In the genomic region with DNA sequence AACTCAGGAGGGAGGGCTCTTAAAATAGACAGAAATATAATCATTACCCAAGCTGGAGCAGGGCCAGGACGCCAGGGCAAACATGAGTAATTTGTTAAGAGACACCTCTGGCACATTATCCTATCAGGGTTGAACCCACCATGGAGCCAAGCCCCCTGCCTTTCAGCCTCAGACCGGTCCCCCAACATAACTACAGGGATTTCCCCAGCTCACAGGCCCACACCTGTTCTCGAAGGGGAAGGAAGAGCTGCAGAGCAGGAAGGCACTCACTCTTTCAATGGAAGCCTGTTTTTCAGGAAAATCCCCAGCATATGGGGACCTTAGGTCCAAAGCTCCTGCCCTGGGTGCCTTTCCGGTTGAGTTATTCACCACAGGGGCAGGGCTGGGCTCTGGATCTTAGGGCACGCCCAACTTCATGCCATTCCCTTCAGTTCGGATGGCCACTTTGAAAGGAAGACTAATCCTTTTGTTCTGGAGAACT, we compare ENCODE assay signal across 9 mouse cellular contexts. TPM values are rescaled to one million over a fixed set of nuclear protein-coding genes. Genes with fewer than 3 reads are reported as not detected.
A peak's percentile ranks its signal among the peaks of the same experiment; 100 is the strongest.
DNase-seq lines count a peak whose midpoint lies in the region; ATAC-seq lines count a peak whose summit lies in the region.
"Had no signal": no experiment of that assay in that cellular context is flagged by ENCODE, and none has a peak within 500 bp of the region (broad histone marks: within the 10 kb centered on the region; RNA-seq: fewer than 3 reads in every experiment).

No protein-coding gene starts in this region.

- no peak overlapping the region for H3K4me2 ChIP-seq in midbrain, embryonic 11.5 days
- H3K4me2 ChIP-seq in midbrain, embryonic 16.5 days (ENCODE audit: low read length): no peak overlapping the region
- no peak overlapping the region for H3K4me2 ChIP-seq in embryonic facial prominence, embryonic 11.5 days (ENCODE audit: low read depth, low read length)
- peak overlapping the region; percentile 22 for H3K4me2 ChIP-seq in stomach, embryonic 16.5 days (ENCODE audit: low read depth, low read length)

- no peaks in the 10 kb centered on the region for H3K9me3 ChIP-seq in midbrain, embryonic 11.5 days (ENCODE audit: control insufficient read depth, low read length)
- no peaks in the 10 kb centered on the region for H3K9me3 ChIP-seq in midbrain, embryonic 16.5 days (replicated peaks; ENCODE audit: control insufficient read depth, low read length, poor library complexity, severe bottlenecking)
- no peaks in the 10 kb centered on the region for H3K9me3 ChIP-seq in embryonic facial prominence, embryonic 11.5 days (replicated peaks; ENCODE audit: control insufficient read depth, low read length)
- no peaks in the 10 kb centered on the region for H3K9me3 ChIP-seq in stomach, embryonic 16.5 days (replicated peaks; ENCODE audit: control insufficient read depth, low read length)

- no peak overlapping the region for H3K27ac ChIP-seq in midbrain, embryonic 11.5 days (ENCODE audit: low read depth, low read length)
- no peak overlapping the region for H3K27ac ChIP-seq in midbrain, embryonic 16.5 days (ENCODE audit: low read length)
- H3K27ac ChIP-seq in embryonic facial prominence, embryonic 11.5 days (replicated peaks; ENCODE audit: low read depth, low read length): no peak overlapping the region
- H3K27ac ChIP-seq in stomach, embryonic 16.5 days (ENCODE audit: low read length): peak overlapping the region; percentile 93

- no peak overlapping the region for H3K4me3 ChIP-seq in midbrain, embryonic 11.5 days (ENCODE audit: low read depth, low read length)
- no peak overlapping the region for H3K4me3 ChIP-seq in midbrain, embryonic 16.5 days (ENCODE audit: low read depth, low read length)
- H3K4me3 ChIP-seq in embryonic facial prominence, embryonic 11.5 days (ENCODE audit: low read depth, low read length): no peak overlapping the region
- H3K4me3 ChIP-seq in stomach, embryonic 16.5 days (replicated peaks; ENCODE audit: low read length): no peak overlapping the region

- H3K4me1 ChIP-seq in midbrain, embryonic 11.5 days (ENCODE audit: control insufficient read depth, insufficient read depth, low read length): peaks cover 57% of the 10 kb centered on the region
- peaks cover 29% of the 10 kb centered on the region for H3K4me1 ChIP-seq in midbrain, embryonic 16.5 days (ENCODE audit: control insufficient read depth, insufficient read depth, low read length)
- peaks cover 16% of the 10 kb centered on the region for H3K4me1 ChIP-seq in embryonic facial prominence, embryonic 11.5 days (ENCODE audit: control insufficient read depth, insufficient read depth, low read length)
- H3K4me1 ChIP-seq in stomach, embryonic 16.5 days (ENCODE audit: control insufficient read depth, insufficient read depth, low read length): peaks cover 83% of the 10 kb centered on the region

- DNase-seq in midbrain, embryonic 11.5 days (ENCODE audit: low spot score, missing footprints): peak; percentile 85
- peak; percentile 49 for DNase-seq in embryonic facial prominence, embryonic 11.5 days (ENCODE audit: low spot score)
- DNase-seq in kidney, adult 11 months: peak; percentile 85
- no peak for DNase-seq in layer of hippocampus, adult 9-10 months (ENCODE audit: low spot score)
- DNase-seq in thymus, postnatal 36 days: no peak
- DNase-seq: adrenal gland, adult 2 months had no signal

- H3K9ac ChIP-seq in midbrain, embryonic 11.5 days (ENCODE audit: low read length): no peak overlapping the region
- no peak overlapping the region for H3K9ac ChIP-seq in midbrain, embryonic 16.5 days (ENCODE audit: low read depth, low read length)
- H3K9ac ChIP-seq in embryonic facial prominence, embryonic 11.5 days (replicated peaks; ENCODE audit: low read length): no peak overlapping the region
- no peak overlapping the region; the same call in 1 of the 2 replicates for H3K9ac ChIP-seq in stomach, embryonic 16.5 days (ENCODE audit: low read length)

- H3K36me3 ChIP-seq in midbrain, embryonic 11.5 days (ENCODE audit: control insufficient read depth, insufficient read depth, low read length): no peaks in the 10 kb centered on the region
- H3K36me3 ChIP-seq in midbrain, embryonic 16.5 days (ENCODE audit: control insufficient read depth, insufficient read depth, low read length): no peaks in the 10 kb centered on the region
- no peaks in the 10 kb centered on the region; the same call in 1 of the 2 replicates for H3K36me3 ChIP-seq in embryonic facial prominence, embryonic 11.5 days (replicated peaks; ENCODE audit: control insufficient read depth, insufficient read depth, low read depth, low read length)
- no peaks in the 10 kb centered on the region for H3K36me3 ChIP-seq in stomach, embryonic 16.5 days (ENCODE audit: control insufficient read depth, insufficient read depth, low read length)

- 9% methylated on average over 6 of the region's 6 CpGs for WGBS in midbrain, embryonic 11.5 days
- 11% methylated on average over 6 of the region's 6 CpGs for WGBS in midbrain, embryonic 16.5 days
- 15% methylated on average over 6 of the region's 6 CpGs for WGBS in embryonic facial prominence, embryonic 11.5 days
- 25% methylated on average over 6 of the region's 6 CpGs for WGBS in stomach, embryonic 16.5 days

- no peaks in the 10 kb centered on the region for H3K27me3 ChIP-seq in midbrain, embryonic 11.5 days (ENCODE audit: control insufficient read depth, insufficient read depth, low read length)
- H3K27me3 ChIP-seq in midbrain, embryonic 16.5 days (ENCODE audit: control insufficient read depth, insufficient read depth, low read depth, low read length): no peaks in the 10 kb centered on the region
- H3K27me3 ChIP-seq in embryonic facial prominence, embryonic 11.5 days (ENCODE audit: control insufficient read depth, insufficient read depth, low read length): no peaks in the 10 kb centered on the region
- H3K27me3 ChIP-seq in stomach, embryonic 16.5 days (ENCODE audit: control insufficient read depth, insufficient read depth, low read length): no peaks in the 10 kb centered on the region

- ATAC-seq in midbrain, embryonic 11.5 days (ENCODE audit: low FRiP score): peak; percentile 61; the same call in 1 of the 2 replicates
- ATAC-seq in midbrain, embryonic 16.5 days: no peak
- ATAC-seq in embryonic facial prominence, embryonic 11.5 days (replicated peaks; ENCODE audit: insufficient number of reproducible peaks, low FRiP score, low TSS enrichment, low read depth): 0 out of 2 replicates have a peak, but pooled peaks have one; percentile 55
- peak; percentile 72 for ATAC-seq in stomach, embryonic 16.5 days (ENCODE audit: insufficient read depth, low FRiP score)
- ATAC-seq: inflammation-experienced regulatory T-cells, adult 6 months had no signal

RNA-seq across cellular contexts. Expression of a gene that starts 10.8 kb away (rescaled TPM):
- 85.3 and 92.0 TPM in 2 replicates for polyA plus RNA-seq in midbrain, embryonic 11.5 days (2014; fragmentation: Nextera tagmentation; extraction: Ambion mirVana)
- 20.8 and 23.8 TPM in 2 replicates for polyA plus RNA-seq in midbrain, embryonic 16.5 days (2015; fragmentation: Nextera tagmentation; extraction: Ambion mirVana)
- 75.6 and 87.9 TPM in 2 replicates for polyA plus RNA-seq in embryonic facial prominence, embryonic 11.5 days (2014; fragmentation: Nextera tagmentation; extraction: Ambion mirVana)
- polyA plus RNA-seq in stomach, embryonic 16.5 days (2015; fragmentation: Nextera tagmentation; extraction: Ambion mirVana): 93.4 and 113 TPM in 2 replicates

RNA-seq across cellular contexts. Expression of a gene that starts 11.8 kb away (rescaled TPM):
- polyA plus RNA-seq in midbrain, embryonic 11.5 days (2014; fragmentation: Nextera tagmentation; extraction: Ambion mirVana): 118 and 131 TPM in 2 replicates
- 43.7 and 52.4 TPM in 2 replicates for polyA plus RNA-seq in midbrain, embryonic 16.5 days (2015; fragmentation: Nextera tagmentation; extraction: Ambion mirVana)
- 129 and 131 TPM in 2 replicates for polyA plus RNA-seq in embryonic facial prominence, embryonic 11.5 days (2014; fragmentation: Nextera tagmentation; extraction: Ambion mirVana)
- polyA plus RNA-seq in stomach, embryonic 16.5 days (2015; fragmentation: Nextera tagmentation; extraction: Ambion mirVana): 72.6 and 79.3 TPM in 2 replicates

Comparison
In these comparisons a context has a peak if more than half of its experiments do, and no peak if none do; other contexts are left out.
1. DNase-seq: peak in midbrain, embryonic 11.5 days (single experiment), embryonic facial prominence, embryonic 11.5 days (single experiment) and kidney, adult 11 months (single experiment); none in layer of hippocampus, adult 9-10 months (single experiment) and thymus, postnatal 36 days (0 of 2).